Mouse (Mus musculus) embryonic facial prominence, embryonic 10.5 days (tissue): Measurements from ENCODE around the gene Tbcd. TPM values are rescaled to one million over a fixed set of nuclear protein-coding genes. Genes with fewer than 3 reads are reported as not detected.
A peak's percentile ranks its signal among the peaks of the same experiment; 100 is the strongest.

Experiments used
- DNase-seq: peaks from one replicate; pipeline ENCODE4 v3.0.0-alpha.2; 2017; ENCODE audit warnings: low spot score
- H3K27ac ChIP-seq: fragments of 300-500 bp; sonication (generic); replicated peaks from 2 replicates; pipeline ENCODE4 v1.5.1; 2016; ENCODE audit warnings: mild to moderate bottlenecking
- H3K27me3 ChIP-seq: fragments of 300-500 bp; sonication (generic); replicated peaks from 2 replicates; pipeline ENCODE4 v1.6.1; 2016; ENCODE audit warnings: low read depth, mild to moderate bottlenecking; ENCODE audit not compliant: poor library complexity, severe bottlenecking
- H3K36me3 ChIP-seq: fragments of 300-500 bp; sonication (generic); replicated peaks from 2 replicates; pipeline ENCODE4 v1.6.1; 2016; ENCODE audit warnings: mild to moderate bottlenecking, moderate library complexity
- H3K4me1 ChIP-seq: fragments of 300-500 bp; sonication (generic); 2 replicates; pipeline ENCODE4 v1.6.1; 2016
- H3K4me3 ChIP-seq: fragments of 300-500 bp; sonication (generic); 2 replicates; pipeline ENCODE4 v1.5.1; 2016; ENCODE audit warnings: mild to moderate bottlenecking, moderate library complexity
- H3K9me3 ChIP-seq: fragments of 300-500 bp; sonication (generic); 2 replicates; pipeline ENCODE4 v1.6.1; 2016; ENCODE audit warnings: mild to moderate bottlenecking
- WGBS: fragments of 180-500 bp; shearing (Covaris S2); methylation state at CpG from one replicate; pipeline ENCODE4 v1.1.7; 2016; 5-methylcytosine and 5-hydroxymethylcytosine counted together
- polyA plus RNA-seq: library from polyadenylated mRNA; unstranded; fragments of >200 nt; fragmentation: Nextera tagmentation; extraction: Ambion mirVana; gene quantifications from 2 replicates; pipeline ENCODE4 v1.2.1, GENCODE M21; 2016

The Tbcd gene
- polyA plus RNA-seq, 1 experiment from 2014 or later = 55.0 TPM

DNA sequence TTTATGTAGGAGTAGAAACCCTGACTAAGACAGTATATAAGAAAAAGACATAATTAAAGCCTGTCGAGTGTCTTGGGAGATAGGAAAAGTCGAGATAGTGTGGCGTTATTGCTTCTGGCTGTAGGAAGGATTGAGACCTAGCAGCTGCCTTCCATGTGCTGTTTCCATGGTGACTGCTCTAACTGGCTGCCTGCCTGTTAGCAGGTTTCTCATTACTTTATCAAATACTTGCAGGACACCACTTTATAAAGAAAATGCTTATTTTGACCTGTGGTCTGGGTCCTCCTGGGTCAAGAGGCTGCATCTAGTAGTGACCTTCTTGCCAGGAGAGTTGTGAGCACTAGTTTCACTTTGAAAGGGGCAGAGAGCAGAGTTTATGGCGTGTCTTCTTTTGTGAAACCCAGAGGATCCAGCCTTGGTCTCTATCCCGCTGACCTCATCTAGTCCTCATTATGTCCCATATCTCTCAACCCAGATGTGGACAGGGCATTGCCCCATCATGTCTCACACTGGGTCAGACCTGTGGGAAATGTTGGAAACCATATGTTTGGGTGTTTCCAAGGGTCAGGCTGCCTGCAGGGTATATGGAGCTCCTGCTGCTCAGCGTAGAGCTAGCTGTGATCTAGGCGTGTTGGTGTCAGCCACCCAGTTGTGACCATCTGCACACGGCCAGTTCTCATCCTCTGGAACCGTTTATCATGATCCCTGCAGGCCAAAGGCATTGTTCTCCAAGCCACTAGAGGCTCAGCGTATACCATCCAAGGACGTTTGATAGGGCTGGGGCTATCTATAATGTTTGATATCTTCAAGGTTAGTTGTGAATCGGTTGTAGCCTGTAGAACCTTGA lies 97.5 kb downstream of the Tbcd start:
- Histone ChIP-seq H3K36me3 (0 out of 2 replicates have a peak, but pooled peaks cover 6% of the 10 kb centered on the region), H3K27me3 (no peaks in the 10 kb centered on the region), H3K27ac (peak overlapping the region; percentile 15; the same call in 1 of the 2 replicates), H3K4me3 (no peak overlapping the region), H3K9me3 (no peaks in the 10 kb centered on the region), H3K4me1 (peaks cover 31% of the 10 kb centered on the region)
- no peak for DNase-seq
- 79% methylated on average over 12 of the region's 12 CpGs for WGBS

DNA sequence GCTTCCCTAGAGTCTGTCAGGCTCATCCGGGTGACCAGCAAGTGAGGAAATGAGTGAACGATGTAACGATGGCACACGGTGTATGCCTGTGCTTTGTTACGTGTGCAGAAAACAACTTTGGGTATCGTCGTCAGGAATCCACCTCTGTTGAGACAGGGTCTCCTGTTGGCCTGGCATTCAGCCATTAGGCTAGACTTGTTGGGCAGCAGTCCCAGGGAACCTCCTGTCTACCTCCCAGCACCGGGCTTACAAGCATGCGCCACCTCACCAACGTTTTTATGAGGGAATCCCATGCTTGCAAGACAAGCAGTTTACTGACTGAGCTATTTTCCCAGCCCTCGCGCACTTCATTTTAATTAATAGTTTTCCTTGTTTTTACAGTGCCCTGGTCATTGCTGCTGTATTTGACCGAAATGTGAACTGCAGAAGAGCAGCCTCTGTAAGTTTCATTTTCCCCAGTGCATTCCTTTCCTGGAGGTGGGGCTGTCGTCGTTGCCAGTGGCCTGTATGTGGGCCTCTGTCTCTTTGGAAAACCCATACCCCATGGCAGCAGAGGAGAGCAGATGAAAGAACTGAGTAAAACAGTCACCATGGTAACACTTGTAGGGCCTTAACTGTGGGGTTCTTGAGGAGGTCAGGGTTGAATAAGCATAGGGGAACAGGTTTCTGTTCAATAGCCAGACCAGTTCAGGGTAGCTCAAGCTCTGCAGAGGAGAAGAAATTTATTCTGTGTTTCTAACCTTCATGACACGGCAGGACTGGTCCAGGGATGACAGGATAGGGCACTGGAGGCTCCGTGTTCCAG lies 98.3 kb downstream of the Tbcd start:
- Histone ChIP-seq H3K27me3 (no peaks in the 10 kb centered on the region), H3K27ac (peak overlapping the region; percentile 54), H3K9me3 (no peaks in the 10 kb centered on the region), H3K36me3 (0 out of 2 replicates have a peak, but pooled peaks cover 6% of the 10 kb centered on the region), H3K4me3 (no peak overlapping the region), H3K4me1 (peaks cover 31% of the 10 kb centered on the region)
- WGBS = 82% methylated on average over 17 of the region's 17 CpGs
- no peak for DNase-seq

GRCm38 (mm10) chr11:121551206-121551799 lies 99.6 kb downstream of the Tbcd start:
- Histone ChIP-seq H3K36me3 (0 out of 2 replicates have a peak, but pooled peaks cover 6% of the 10 kb centered on the region), H3K4me1 (peaks cover 31% of the 10 kb centered on the region), H3K27me3 (no peaks in the 10 kb centered on the region), H3K9me3 (no peaks in the 10 kb centered on the region), H3K4me3 (no peak overlapping the region), H3K27ac (peak overlapping the region; percentile 54; the same call in 1 of the 2 replicates)
- WGBS = 91% methylated on average over 5 of the region's 5 CpGs
- DNase-seq = no peak

DNA sequence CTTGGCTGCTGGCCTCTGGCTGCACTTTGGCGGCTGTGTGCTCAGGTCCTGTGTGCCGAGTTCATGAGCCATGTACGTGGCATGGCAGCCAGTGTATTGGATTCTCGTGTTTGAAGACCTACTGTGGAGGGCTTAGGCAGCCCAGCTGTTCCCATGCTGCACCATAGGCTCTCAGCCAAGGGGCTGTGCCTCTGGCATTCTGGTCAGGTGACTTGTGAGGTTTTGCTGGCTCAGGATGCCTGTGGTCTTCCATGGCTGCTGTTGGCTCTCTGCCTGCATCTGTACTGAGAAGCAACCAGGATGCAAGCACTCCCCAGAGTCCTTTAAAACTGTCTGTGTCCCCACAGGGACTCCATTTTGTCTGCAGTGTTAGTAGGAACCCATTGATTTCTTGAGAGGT lies 100.4 kb downstream of the Tbcd start:
- H3K9me3 ChIP-seq = no peaks in the 10 kb centered on the region
- no peak overlapping the region for H3K27ac ChIP-seq
- H3K4me3 ChIP-seq = no peak overlapping the region
- H3K36me3 ChIP-seq = peaks cover 8% of the 10 kb centered on the region; the same call in 1 of the 2 replicates
- no peaks in the 10 kb centered on the region for H3K27me3 ChIP-seq
- WGBS = 85% methylated on average over 4 of the region's 4 CpGs
- no peak for DNase-seq
- peaks cover 28% of the 10 kb centered on the region for H3K4me1 ChIP-seq

- WGBS = 90% methylated on average over 7 of the region's 7 CpGs
- H3K27me3 ChIP-seq = no peaks in the 10 kb centered on the region
- no peak for DNase-seq
- no peaks in the 10 kb centered on the region for H3K9me3 ChIP-seq
- peaks cover 14% of the 10 kb centered on the region for H3K36me3 ChIP-seq
- H3K27ac ChIP-seq = no peak overlapping the region
- peaks cover 28% of the 10 kb centered on the region for H3K4me1 ChIP-seq
- no peak overlapping the region for H3K4me3 ChIP-seq
Measured at GRCm38 (mm10) chr11:121552846-121553457, 101.2 kb downstream of the Tbcd start.

GRCm38 (mm10) chr11:121553458-121553857 lies 101.7 kb downstream of the Tbcd start:
- Histone ChIP-seq H3K27me3 (no peaks in the 10 kb centered on the region), H3K36me3 (peaks cover 19% of the 10 kb centered on the region), H3K4me3 (no peak overlapping the region), H3K9me3 (no peaks in the 10 kb centered on the region), H3K27ac (no peak overlapping the region), H3K4me1 (peaks cover 25% of the 10 kb centered on the region)
- DNase-seq = no peak
- 93% methylated on average over 3 of the region's 3 CpGs for WGBS

GRCm38 (mm10) chr11:121556727-121557126 lies 105.0 kb downstream of the Tbcd start:
- peaks cover 16% of the 10 kb centered on the region for H3K36me3 ChIP-seq
- no peaks in the 10 kb centered on the region for H3K4me1 ChIP-seq
- no peak for DNase-seq
- no peak overlapping the region for H3K27ac ChIP-seq
- H3K9me3 ChIP-seq = no peaks in the 10 kb centered on the region
- WGBS = 73% methylated on average over 1 of the region's 1 CpGs
- no peaks in the 10 kb centered on the region for H3K27me3 ChIP-seq
- H3K4me3 ChIP-seq = no peak overlapping the region

DNA sequence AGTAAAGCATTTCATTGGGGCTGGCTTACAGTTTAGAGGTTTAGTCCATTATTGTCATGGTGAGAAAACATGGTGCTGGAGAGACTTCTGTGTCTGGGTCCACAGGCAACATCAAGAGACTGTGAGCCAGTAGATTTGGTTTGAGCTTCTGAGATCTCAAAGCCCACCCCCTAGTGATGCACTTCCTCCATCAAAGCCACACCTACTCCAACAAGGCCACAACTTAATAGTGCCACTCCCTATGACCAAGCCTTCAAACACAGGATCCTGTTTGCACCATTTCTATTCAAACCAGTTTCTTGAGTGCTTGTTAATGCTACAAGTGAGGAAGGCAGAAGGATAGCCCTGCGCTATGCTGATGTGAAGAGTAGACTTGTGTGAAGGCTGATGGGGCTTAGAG lies 106.2 kb downstream of the Tbcd start:
- H3K27me3 ChIP-seq = no peaks in the 10 kb centered on the region
- WGBS = 97% methylated on average over 1 of the region's 1 CpGs
- no peaks in the 10 kb centered on the region for H3K4me1 ChIP-seq
- H3K27ac ChIP-seq = no peak overlapping the region
- H3K4me3 ChIP-seq = no peak overlapping the region
- peaks cover 16% of the 10 kb centered on the region for H3K36me3 ChIP-seq
- no peaks in the 10 kb centered on the region for H3K9me3 ChIP-seq
- DNase-seq = no peak

- Histone ChIP-seq H3K36me3 (peaks cover 16% of the 10 kb centered on the region), H3K4me3 (no peak overlapping the region), H3K4me1 (no peaks in the 10 kb centered on the region), H3K27ac (no peak overlapping the region), H3K9me3 (no peaks in the 10 kb centered on the region), H3K27me3 (no peaks in the 10 kb centered on the region)
- DNase-seq = no peak
- 88% methylated on average over 3 of the region's 3 CpGs for WGBS
Measured at GRCm38 (mm10) chr11:121558522-121558921, 106.8 kb downstream of the Tbcd start.

DNA sequence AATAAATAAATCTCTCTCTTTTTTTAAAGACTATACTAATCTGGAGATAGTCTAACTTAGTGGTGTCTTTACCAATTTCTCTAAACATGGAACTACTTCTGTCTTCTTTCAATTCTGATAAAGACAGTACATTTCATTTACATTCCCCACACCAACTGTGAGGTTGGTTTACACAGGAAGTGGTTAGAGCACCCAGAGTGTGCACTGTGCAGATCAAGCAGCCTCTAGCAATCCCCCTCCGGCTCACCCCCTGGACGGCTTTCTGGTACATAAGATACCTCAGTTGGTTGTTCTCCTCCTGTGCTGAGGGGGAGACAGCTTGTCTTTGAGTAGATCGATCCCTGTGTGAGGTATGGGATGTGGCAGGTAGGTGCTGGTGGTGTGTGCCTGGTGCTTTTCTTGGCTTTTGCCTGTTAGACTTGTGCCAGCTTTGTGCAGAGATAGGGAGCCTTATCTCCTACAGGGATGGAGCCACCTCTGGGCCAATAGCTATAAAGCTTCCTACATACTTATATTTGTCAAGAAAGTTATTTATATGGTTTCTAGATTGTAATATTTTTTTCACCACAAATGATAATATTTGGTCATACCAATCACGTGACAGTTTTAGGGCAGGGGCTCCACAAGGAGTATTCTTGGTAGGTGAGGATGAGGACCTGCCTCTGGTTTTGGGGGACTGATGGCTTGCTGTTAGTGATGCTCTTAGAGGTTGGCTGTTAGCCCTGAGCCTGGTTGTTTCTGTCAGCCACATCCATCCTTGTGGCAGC lies 108.0 kb downstream of the Tbcd start:
- no peak for DNase-seq
- no peak overlapping the region for H3K4me3 ChIP-seq
- H3K9me3 ChIP-seq = no peaks in the 10 kb centered on the region
- H3K4me1 ChIP-seq = no peaks in the 10 kb centered on the region
- peaks cover 22% of the 10 kb centered on the region for H3K36me3 ChIP-seq
- no peaks in the 10 kb centered on the region for H3K27me3 ChIP-seq
- 87% methylated on average over 4 of the region's 4 CpGs for WGBS
- H3K27ac ChIP-seq = no peak overlapping the region

- H3K36me3 ChIP-seq = peaks cover 27% of the 10 kb centered on the region
- H3K4me1 ChIP-seq = no peaks in the 10 kb centered on the region
- WGBS = 83% methylated on average over 7 of the region's 7 CpGs
- H3K4me3 ChIP-seq = no peak overlapping the region
- H3K27me3 ChIP-seq = no peaks in the 10 kb centered on the region
- H3K9me3 ChIP-seq = no peaks in the 10 kb centered on the region
- no peak overlapping the region for H3K27ac ChIP-seq
- no peak for DNase-seq
Measured at GRCm38 (mm10) chr11:121560294-121560663, 108.5 kb downstream of the Tbcd start.
